Mouse (Mus musculus): Measurements from ENCODE around the gene Clcn6.

GRCm38 (mm10) chr4:148038600-148039253 lies at the start of gene Clcn6, which contains the start of gene Mthfr:
- TF ChIP-seq CTCF (IDR thresholded peaks at IDR 0.05; ENCODE audit: control insufficient read depth, insufficient read depth, insufficient read length) (no peak), USF1 (IDR thresholded peaks at IDR 0.05; ENCODE audit: low read depth) (peak; percentile 100), FOSL1 (IDR thresholded peaks at IDR 0.05; ENCODE audit: insufficient read depth, low read length, poor library complexity, severe bottlenecking) (no peak)

Data from C2C12 (cell line).